Mouse (Mus musculus): ENCODE data around the gene Cpxm2.

DNA sequence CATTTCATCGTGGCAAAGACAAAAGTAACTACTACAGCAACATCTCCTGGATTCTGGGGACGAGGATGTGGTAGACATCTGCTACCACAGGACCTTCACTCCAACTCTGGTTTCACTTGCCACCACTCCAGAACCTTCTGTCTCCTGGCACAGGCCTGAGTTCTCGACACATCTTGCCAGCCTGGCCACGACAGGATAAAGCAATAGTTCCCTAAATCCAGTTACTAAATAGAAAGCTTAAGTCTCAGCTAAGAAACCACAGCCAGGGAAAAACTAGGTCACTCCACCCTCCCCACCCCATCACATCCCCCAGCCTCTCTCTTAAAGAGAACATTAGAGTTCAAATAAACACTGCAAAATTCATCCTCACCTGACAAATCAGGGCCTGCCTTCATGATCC lies 66.4 kb downstream of the Cpxm2 start:
- TF ChIP-seq CTCF (IDR thresholded peaks at IDR 0.05; ENCODE audit: low read depth) (no peak), EP300 (IDR thresholded peaks at IDR 0.05; ENCODE audit: low read depth) (no peak)
